Mouse (Mus musculus) kidney, adult 2 months (tissue): ENCODE measurements around the gene Sowahb. TPM values are rescaled to one million over a fixed set of nuclear protein-coding genes. Genes with fewer than 3 reads are reported as not detected.
A peak's percentile ranks its signal among the peaks of the same experiment; 100 is the strongest.

Source experiments
- DNase-seq: peaks from one replicate; pipeline ENCODE4 v3.0.0; 2021
- H3K27ac ChIP-seq: fragments of 200-500 bp; 2 replicates; pipeline ENCODE4 v1.5.1; 2012; ENCODE audit warnings: low read depth, low read length, control low read depth, inconsistent platforms; ENCODE audit not compliant: insufficient read depth
- H3K27me3 ChIP-seq: fragments of 200-500 bp; replicated peaks from 2 replicates; pipeline ENCODE4 v1.6.1; 2012; ENCODE audit warnings: mild to moderate bottlenecking, moderate library complexity, low read length, inconsistent platforms; ENCODE audit not compliant: control insufficient read depth, insufficient read depth
- H3K36me3 ChIP-seq: fragments of 200-500 bp; 2 replicates; pipeline ENCODE4 v1.6.1; 2012; ENCODE audit warnings: mild to moderate bottlenecking, moderate library complexity, low read length, inconsistent platforms; ENCODE audit not compliant: control insufficient read depth, insufficient read depth
- H3K4me1 ChIP-seq: fragments of 200-500 bp; 2 replicates; pipeline ENCODE4 v1.6.1; 2011; ENCODE audit warnings: low read length; ENCODE audit not compliant: control insufficient read depth, insufficient read depth
- H3K4me3 ChIP-seq: fragments of 200-500 bp; 2 replicates; pipeline ENCODE4 v1.5.1; 2011; ENCODE audit warnings: mild to moderate bottlenecking, low read depth, low read length, control low read depth; ENCODE audit not compliant: insufficient read depth
- CTCF ChIP-seq: fragments of 200-500 bp; conservative IDR thresholded peaks from 2 replicates; pipeline ENCODE4 v1.5.1; 2011; ENCODE audit warnings: low read depth, mild to moderate bottlenecking, control low read depth, low read length, moderate library complexity, mixed read lengths; ENCODE audit not compliant: insufficient read depth, insufficient read length
- POLR2A ChIP-seq: fragments of 200-500 bp; IDR thresholded peaks from one replicate; pipeline ENCODE4 v1.6.1; 2011; ENCODE audit warnings: low read depth, low read length, control low read depth
- WGBS: fragments of 180-500 bp; shearing (Covaris S2); methylation state at CpG from one replicate; pipeline ENCODE4 v1.1.7; 2018; 5-methylcytosine and 5-hydroxymethylcytosine counted together
- polyA plus RNA-seq: library from polyadenylated mRNA; depleted of rRNA; stranded (reverse); fragments of >200 nt; gene quantifications from 2 replicates; pipeline ENCODE4 v1.2.3, GENCODE M21; 2012; rRNA removed

The Sowahb gene
- polyA plus RNA-seq, result 7.8 and 10.1 TPM in 2 replicates

DNA sequence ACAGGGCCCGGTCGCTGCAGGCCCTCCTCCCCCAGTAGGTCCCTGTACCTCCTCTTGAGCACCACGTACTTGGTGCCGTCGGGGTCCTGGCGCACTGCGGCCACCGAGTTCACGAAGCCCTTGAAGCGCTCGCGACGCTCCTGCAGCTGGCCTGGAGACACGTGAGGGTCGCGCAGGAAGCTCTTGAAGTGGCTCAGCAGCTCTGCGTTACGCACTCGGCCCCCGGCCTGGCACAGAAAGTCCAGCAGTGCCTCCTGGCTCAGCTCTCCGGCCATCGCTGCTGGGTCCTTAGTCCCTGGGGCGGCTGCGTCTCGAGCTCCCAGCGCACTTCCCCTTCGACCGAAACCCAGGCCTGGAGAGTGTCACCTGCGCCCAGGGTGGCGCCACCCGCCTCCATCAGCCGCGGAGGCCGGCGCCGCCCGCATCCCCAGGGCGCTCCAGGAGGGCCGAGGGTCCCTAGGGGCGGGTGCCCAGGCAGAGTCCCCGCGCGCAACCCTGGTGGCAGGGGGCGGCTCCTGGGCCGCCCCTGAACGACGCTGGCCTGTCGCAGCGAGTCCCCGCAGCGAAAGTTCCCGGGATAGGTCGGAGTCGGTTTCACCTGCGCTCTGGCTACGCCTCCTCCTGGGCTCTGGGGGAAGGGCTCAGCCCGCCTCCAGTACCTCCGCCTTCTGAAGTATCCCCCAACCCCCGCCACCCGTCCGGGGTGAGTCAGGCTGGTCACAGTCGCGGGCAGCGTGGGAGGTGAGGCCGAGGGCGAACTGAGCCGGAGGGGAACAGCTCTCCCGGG lies at the start of gene Sowahb:
Sowahb (minus strand) TSS at position 439 of the 787 bp plus-strand sequence.
- Histone ChIP-seq H3K4me1 (peaks cover 26% of the 10 kb centered on the region), H3K4me3 (peak within 1 kb of the TSS; percentile 78), H3K27ac (peak within 1 kb of the TSS; percentile 77), H3K36me3 (no peaks in the 10 kb centered on the region), H3K27me3 (no peaks in the 10 kb centered on the region)
- under 1% methylated on average over 65 of the region's 68 CpGs for WGBS
- peak; percentile 94 for DNase-seq
- no peak for TF ChIP-seq CTCF
- no peak for TF ChIP-seq POLR2A

DNA sequence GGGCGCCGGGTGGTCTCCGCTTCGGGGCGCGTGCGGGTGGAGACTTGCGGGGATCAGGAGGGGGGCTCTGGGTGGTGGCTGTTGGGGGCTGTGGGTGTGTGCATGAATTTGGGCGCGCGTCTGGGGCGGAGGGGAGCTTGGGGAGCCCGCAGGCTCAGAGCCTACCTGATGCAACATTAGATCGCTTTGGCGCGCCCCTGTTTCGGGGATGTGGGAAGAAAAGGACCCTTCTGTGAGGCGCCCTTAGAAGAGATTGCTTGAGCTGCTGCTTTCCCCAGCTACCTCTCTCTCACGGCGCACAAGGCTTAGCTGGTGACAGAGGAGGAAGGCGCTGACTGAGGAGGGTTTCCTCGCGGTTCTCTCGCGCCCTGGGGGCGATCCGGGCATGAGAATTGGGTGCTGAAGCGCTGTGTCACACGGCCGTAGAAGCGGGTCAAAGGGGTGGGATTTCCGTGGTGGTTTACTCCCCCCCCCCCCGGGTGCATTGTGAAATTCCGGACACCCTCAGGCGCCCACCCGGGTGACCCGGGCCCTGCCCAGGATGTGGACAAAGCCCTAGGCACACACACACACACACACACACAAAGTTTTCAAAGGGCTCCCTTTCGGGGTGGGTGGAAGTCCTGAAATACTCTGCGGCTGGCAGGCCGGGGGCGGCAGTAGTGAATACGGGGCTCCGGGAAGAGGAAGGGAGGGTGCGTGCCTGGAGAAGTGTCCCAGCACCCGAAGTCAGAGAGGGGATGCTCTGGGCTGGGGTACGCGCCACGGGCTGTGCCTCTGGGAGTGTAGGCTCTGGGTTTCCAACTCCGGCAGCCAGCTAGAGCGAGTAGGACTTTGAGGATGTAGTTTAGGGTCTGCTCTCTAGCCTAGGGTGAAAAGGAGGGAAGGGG lies 49.1 kb upstream of the Sowahb start:
- Histone ChIP-seq H3K36me3 (no peaks in the 10 kb centered on the region), H3K27ac (peak overlapping the region; percentile 41), H3K4me3 (peak overlapping the region; percentile 66), H3K27me3 (no peaks in the 10 kb centered on the region), H3K4me1 (peaks cover 19% of the 10 kb centered on the region)
- TF ChIP-seq CTCF (no peak), POLR2A (no peak)
- under 1% methylated on average over 49 of the region's 50 CpGs for WGBS
- DNase-seq, result peak; percentile 45

GRCm38 (mm10) chr5:93092857-93093622 lies 48.2 kb upstream of the Sowahb start, which contains the start of gene Sept11:
Gene Sept11 (plus strand): TSS chr5:93093437.
- peak; percentile 96 for DNase-seq
- WGBS, result under 1% methylated on average over 63 of the region's 63 CpGs
- Histone ChIP-seq H3K27ac (peak within 1 kb of the TSS; percentile 80), H3K4me3 (peak within 1 kb of the TSS; percentile 66), H3K27me3 (no peaks in the 10 kb centered on the region), H3K36me3 (no peaks in the 10 kb centered on the region), H3K4me1 (peaks cover 13% of the 10 kb centered on the region)
- TF ChIP-seq POLR2A (peak; percentile 71), CTCF (no peak)

- peak; percentile 57 for DNase-seq
- WGBS, result 5% methylated on average over 28 of the region's 28 CpGs
- Histone ChIP-seq H3K4me3 (peak overlapping the region; percentile 66), H3K27me3 (no peaks in the 10 kb centered on the region), H3K27ac (no peak overlapping the region), H3K4me1 (peaks cover 6% of the 10 kb centered on the region; the same call in 1 of the 2 replicates), H3K36me3 (no peaks in the 10 kb centered on the region)
- no peak for TF ChIP-seq POLR2A
- TF ChIP-seq CTCF, result no peak
Observed at GRCm38 (mm10) chr5:93092147-93092781, 47.4 kb upstream of the Sowahb start.

GRCm38 (mm10) chr5:93091266-93091665 lies 46.4 kb upstream of the Sowahb start:
- Histone ChIP-seq H3K27ac (no peak overlapping the region), H3K4me1 (peaks cover 6% of the 10 kb centered on the region; the same call in 1 of the 2 replicates), H3K4me3 (no peak overlapping the region), H3K27me3 (no peaks in the 10 kb centered on the region), H3K36me3 (no peaks in the 10 kb centered on the region)
- no peak for TF ChIP-seq CTCF
- TF ChIP-seq POLR2A, result no peak
- no peak for DNase-seq
- 72% methylated on average over 3 of the region's 3 CpGs for WGBS

GRCm38 (mm10) chr5:93085900-93086299 lies 41.1 kb upstream of the Sowahb start:
- WGBS, result 92% methylated on average over 4 of the region's 4 CpGs
- TF ChIP-seq CTCF (no peak), POLR2A (no peak)
- Histone ChIP-seq H3K4me3 (no peak overlapping the region), H3K4me1 (no peaks in the 10 kb centered on the region), H3K27me3 (no peaks in the 10 kb centered on the region), H3K27ac (no peak overlapping the region), H3K36me3 (no peaks in the 10 kb centered on the region)
- DNase-seq, result no peak
